Mouse (Mus musculus) bone marrow macrophage, adult 2 months (primary cell): ENCODE measurements at regions not wholly inside any gene's neighbourhood (a gene's known extent, or its start where the extent isn't known, plus 50 kb on each side); places are given as distances from the start of the nearest gene placed in this dataset.

ENCODE experiments used
- CTCF ChIP-seq: IDR thresholded peaks from 2 replicates; pipeline ENCODE4 v1.5.1; 2012; ENCODE audit warnings: low read depth, mild to moderate bottlenecking, low read length, moderate library complexity
- POLR2A ChIP-seq: IDR thresholded peaks from 2 replicates; pipeline ENCODE4 v1.6.1; 2012; ENCODE audit warnings: mild to moderate bottlenecking, low read depth, low read length, borderline replicate concordance

GRCm38 (mm10) chr5:67539591-67540238, 68.0 kb upstream of the Shisa3 start:
- TF ChIP-seq CTCF, result no peak
- no peak for TF ChIP-seq POLR2A
